7 mouse cellular contexts compared by ENCODE assay signal in genomic region chr11:97328148-97328547, GRCm38 (mm10). TPM values are rescaled to one million over a fixed set of nuclear protein-coding genes. Genes with fewer than 3 reads are reported as not detected.
A peak's percentile ranks its signal among the peaks of the same experiment; 100 is the strongest.
DNase-seq lines count a peak whose midpoint lies in the region; ATAC-seq and TF ChIP-seq lines count a peak whose summit lies in the region.

No protein-coding gene starts in this region.

- WGBS in limb, embryonic 14.5 days, result 22% methylated on average over 9 of the region's 9 CpGs

- intact Hi-C loops in heart, postnatal 10 days (cut with DNase I), result loop anchor here (10.0 kb wide), 1 partner anchor 253 kb away; no protein-coding TSS in a partner anchor

- no peak for ATAC-seq in limb, embryonic 14.5 days (ENCODE audit: low FRiP score, low read depth)

- H3K27ac ChIP-seq in limb, embryonic 14.5 days (replicated peaks; ENCODE audit: low read depth, low read length), result no peak overlapping the region

- no peak overlapping the region for H3K9ac ChIP-seq in limb, embryonic 14.5 days (ENCODE audit: low read depth, low read length, severe bottlenecking)

- no peaks in the 10 kb centered on the region for H3K27me3 ChIP-seq in limb, embryonic 14.5 days (ENCODE audit: control insufficient read depth, insufficient read depth, low read length)

- no peak overlapping the region for H3K4me2 ChIP-seq in limb, embryonic 14.5 days (replicated peaks; ENCODE audit: low read depth, low read length, severe bottlenecking)

- H3K36me3 ChIP-seq in limb, embryonic 14.5 days (ENCODE audit: control insufficient read depth, insufficient read depth, low read length), result peaks cover 66% of the 10 kb centered on the region

- no peaks in the 10 kb centered on the region for H3K4me1 ChIP-seq in limb, embryonic 14.5 days (ENCODE audit: control insufficient read depth, insufficient read depth, low read length)

- H3K9me3 ChIP-seq in limb, embryonic 14.5 days (ENCODE audit: control insufficient read depth, low read length), result no peaks in the 10 kb centered on the region

- no peak overlapping the region for H3K4me3 ChIP-seq in limb, embryonic 14.5 days (replicated peaks; ENCODE audit: low read length)

- TF ChIP-seq POLR2A in limb, embryonic 14.5 days (IDR thresholded peaks at IDR 0.05; ENCODE audit: borderline replicate concordance, extremely low read depth, insufficient read depth, insufficient read length), result no peak

- peak; percentile 62 to 76 for DNase-seq in left cerebral cortex, adult 18-20 months (ENCODE audit: low spot score in 2 of 2)
- no peak for DNase-seq in left cerebral cortex, adult 11 months (ENCODE audit: low spot score)
- DNase-seq in MN1 (ENCODE audit: low spot score), result peak; percentile 79
- DNase-seq in c-Kit-negative CD71-positive TER-119-positive erythroid progenitor cells, embryonic 14.5 days (ENCODE audit: low read depth, low spot score), result peak; percentile 54
- DNase-seq in heart, postnatal 10 days, result peak; percentile 66 to 74
- DNase-seq in limb, embryonic 14.5 days (ENCODE audit: low spot score), result peak; percentile 54
- peak; percentile 58 to 79 for DNase-seq in right cerebral cortex, postnatal 10 days (ENCODE audit: low spot score in 2 of 2)

RNA-seq across cellular contexts. Expression of gene Mrpl45, which starts 12.6 kb away (rescaled TPM):
- 10 to 100 TPM; 27.7 to 30.7 TPM for total RNA-seq in left cerebral cortex, adult 18-20 months (2021)
- total RNA-seq in heart, postnatal 10 days (2021), result 10 to 100 TPM; 44.1 to 51.8 TPM
- polyA plus RNA-seq in limb, embryonic 14.5 days (2012; rRNA removed), result 20.3 and 22.7 TPM in 2 replicates
- 42.4 and 42.8 TPM in 2 replicates for polyA plus RNA-seq in limb, embryonic 14.5 days (2014; fragmentation: Nextera tagmentation; extraction: Ambion mirVana)

RNA-seq across cellular contexts. Expression of gene Gpr179, which starts 23.7 kb away (rescaled TPM):
- under 1 TPM; 0.09 to 0.12 TPM for total RNA-seq in left cerebral cortex, adult 18-20 months (2021)
- under 1 TPM; 0.02 to 0.05 TPM for total RNA-seq in heart, postnatal 10 days (2021)
- 0.08 and 0.09 TPM in 2 replicates for polyA plus RNA-seq in limb, embryonic 14.5 days (2012; rRNA removed)
- 0.07 TPM in 2 replicates for polyA plus RNA-seq in limb, embryonic 14.5 days (2014; fragmentation: Nextera tagmentation; extraction: Ambion mirVana)

RNA-seq across cellular contexts. Expression of gene Socs7, which starts 34.2 kb away (rescaled TPM):
- total RNA-seq in left cerebral cortex, adult 18-20 months (2021), result 10 to 100 TPM; 80.9 to 92.7 TPM
- 10 to 100 TPM; 19.9 to 20.2 TPM for total RNA-seq in heart, postnatal 10 days (2021)
- 13.7 and 14.1 TPM in 2 replicates for polyA plus RNA-seq in limb, embryonic 14.5 days (2012; rRNA removed)
- polyA plus RNA-seq in limb, embryonic 14.5 days (2014; fragmentation: Nextera tagmentation; extraction: Ambion mirVana), result 2.6 and 3.0 TPM in 2 replicates

RNA-seq across cellular contexts. Expression of gene Npepps, which starts 47.7 kb away (rescaled TPM):
- total RNA-seq in left cerebral cortex, adult 18-20 months (2021), result 100 to 1,000 TPM; 136 to 140 TPM
- 10 to 100 TPM; 64.2 to 71.8 TPM for total RNA-seq in heart, postnatal 10 days (2021)
- polyA plus RNA-seq in limb, embryonic 14.5 days (2012; rRNA removed), result 54.6 and 63.5 TPM in 2 replicates
- polyA plus RNA-seq in limb, embryonic 14.5 days (2014; fragmentation: Nextera tagmentation; extraction: Ambion mirVana), result 73.9 and 83.6 TPM in 2 replicates
